8 mouse cellular contexts compared by ENCODE assay signal in the genomic region with DNA sequence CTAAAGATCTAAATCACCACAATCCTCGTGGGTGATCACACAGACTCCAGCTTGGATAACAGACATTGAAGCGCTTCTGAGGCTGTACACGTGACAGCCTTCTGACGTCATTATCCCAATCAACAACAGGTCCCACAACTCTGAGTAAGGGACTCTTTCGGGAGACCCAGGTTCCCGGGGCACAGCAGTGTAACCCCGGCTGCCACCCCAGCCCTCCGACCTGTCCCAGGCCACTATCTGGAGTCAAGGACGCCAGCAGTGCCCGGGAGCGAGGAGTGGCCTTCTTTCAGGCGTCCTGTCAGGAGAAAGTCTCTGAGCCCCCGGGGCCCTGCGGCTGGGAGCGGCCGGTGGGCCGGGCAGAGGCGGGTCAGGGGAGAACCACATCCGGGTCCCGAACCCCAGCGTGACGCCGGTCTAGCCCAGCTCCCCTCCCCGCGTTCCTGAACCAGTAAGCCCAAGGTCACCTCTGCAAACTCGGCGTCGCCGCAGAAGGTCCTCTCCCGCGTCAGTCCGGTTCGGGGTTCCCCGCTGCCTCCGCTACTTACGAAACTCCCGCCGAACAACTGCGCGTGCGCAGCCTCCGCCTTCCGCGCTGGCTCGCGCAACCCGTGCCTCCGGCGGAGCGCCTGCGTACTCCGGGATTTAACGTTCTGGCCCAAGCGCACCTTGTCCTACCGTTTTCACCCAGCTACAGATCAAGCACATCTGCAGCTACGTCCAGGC. TPM values are rescaled to one million over a fixed set of nuclear protein-coding genes. Genes with fewer than 3 reads are reported as not detected.
A peak's percentile ranks its signal among the peaks of the same experiment; 100 is the strongest.
DNase-seq lines count a peak whose midpoint lies in the region; ATAC-seq and TF ChIP-seq lines count a peak whose summit lies in the region.

A gene (minus strand): TSS at position 644 of the 723 bp plus-strand sequence.

- peaks cover 17% of the 10 kb centered on the region for H3K36me3 ChIP-seq in embryonic facial prominence, embryonic 12.5 days
- 0 out of 2 replicates have a peak, but pooled peaks cover 3% of the 10 kb centered on the region for H3K36me3 ChIP-seq in limb, embryonic 11.5 days (ENCODE audit: control insufficient read depth, insufficient read depth, low read length)
- 0 out of 2 replicates have a peak, but pooled peaks cover 5% of the 10 kb centered on the region for H3K36me3 ChIP-seq in midbrain, embryonic 13.5 days
- H3K36me3 ChIP-seq in small intestine, adult 2 months (ENCODE audit: control insufficient read depth, insufficient read depth, low read length), result no peaks in the 10 kb centered on the region

- peak within 1 kb of the TSS; percentile 84 for H3K4me2 ChIP-seq in embryonic facial prominence, embryonic 12.5 days (replicated peaks)
- peak within 1 kb of the TSS; percentile 59 for H3K4me2 ChIP-seq in limb, embryonic 11.5 days (ENCODE audit: low read depth, severe bottlenecking)
- H3K4me2 ChIP-seq in midbrain, embryonic 13.5 days (replicated peaks), result peak within 1 kb of the TSS; percentile 97

- peak; percentile 94 for DNase-seq in 3134 (ENCODE audit: extremely low read depth, insufficient read length, low spot score)
- DNase-seq in adrenal gland, postnatal 25 days, result peak; percentile 94
- peak; percentile 91 to 94 for DNase-seq in heart, adult 18-20 months
- peak; percentile 91 for DNase-seq in kidney, adult 18-20 months
- peak; percentile 86 for DNase-seq in limb, embryonic 11.5 days (ENCODE audit: low spot score)

- H3K4me3 ChIP-seq in embryonic facial prominence, embryonic 12.5 days, result peak within 1 kb of the TSS; percentile 82
- peak within 1 kb of the TSS; percentile 78 for H3K4me3 ChIP-seq in limb, embryonic 11.5 days (ENCODE audit: low read depth, low read length)
- peak within 1 kb of the TSS; percentile 58 for H3K4me3 ChIP-seq in midbrain, embryonic 13.5 days (replicated peaks)
- peak within 1 kb of the TSS; percentile 71 for H3K4me3 ChIP-seq in small intestine, adult 2 months (ENCODE audit: low read depth, low read length)

- H3K27ac ChIP-seq in embryonic facial prominence, embryonic 12.5 days, result peak within 1 kb of the TSS; percentile 84
- H3K27ac ChIP-seq in limb, embryonic 11.5 days (replicated peaks; ENCODE audit: low read depth, low read length), result peak within 1 kb of the TSS; percentile 38; the same call in 1 of the 2 replicates
- peak within 1 kb of the TSS; percentile 68 for H3K27ac ChIP-seq in midbrain, embryonic 13.5 days
- peak within 1 kb of the TSS; percentile 64 for H3K27ac ChIP-seq in small intestine, adult 2 months (ENCODE audit: insufficient read depth, low read depth, low read length)

- H3K4me1 ChIP-seq in embryonic facial prominence, embryonic 12.5 days, result peaks cover 25% of the 10 kb centered on the region
- peaks cover 18% of the 10 kb centered on the region for H3K4me1 ChIP-seq in limb, embryonic 11.5 days (ENCODE audit: control insufficient read depth, insufficient read depth, low read length)
- H3K4me1 ChIP-seq in midbrain, embryonic 13.5 days (replicated peaks), result peaks cover 16% of the 10 kb centered on the region
- peaks cover 13% of the 10 kb centered on the region for H3K4me1 ChIP-seq in small intestine, adult 2 months (ENCODE audit: control insufficient read depth, insufficient read depth, insufficient read length, low read length)

- TF ChIP-seq POLR2A in small intestine, adult 2 months (IDR thresholded peaks at IDR 0.05; ENCODE audit: low read depth, low read length), result no peak

- H3K9ac ChIP-seq in embryonic facial prominence, embryonic 12.5 days, result peak within 1 kb of the TSS; percentile 79
- H3K9ac ChIP-seq in limb, embryonic 11.5 days (ENCODE audit: low read length), result peak within 1 kb of the TSS; percentile 78
- H3K9ac ChIP-seq in midbrain, embryonic 13.5 days (replicated peaks), result peak within 1 kb of the TSS; percentile 77

- peak; percentile 71 for ATAC-seq in embryonic facial prominence, embryonic 12.5 days (ENCODE audit: insufficient number of reproducible peaks, insufficient read depth, low FRiP score, low TSS enrichment)
- peak; percentile 78 for ATAC-seq in limb, embryonic 11.5 days (ENCODE audit: insufficient number of reproducible peaks, low FRiP score, low TSS enrichment, low read depth)
- peak; percentile 89 for ATAC-seq in midbrain, embryonic 13.5 days

- no peak for TF ChIP-seq CTCF in small intestine, adult 2 months (IDR thresholded peaks at IDR 0.05; ENCODE audit: extremely low read depth, insufficient read length, insufficient replicate concordance, low read depth, low read length)

- under 1% methylated on average over 56 of the region's 56 CpGs for WGBS in embryonic facial prominence, embryonic 12.5 days
- WGBS in limb, embryonic 11.5 days, result 0% methylated on average over 53 of the region's 56 CpGs
- under 1% methylated on average over 56 of the region's 56 CpGs for WGBS in midbrain, embryonic 13.5 days
- under 1% methylated on average over 56 of the region's 56 CpGs for WGBS in small intestine, adult 2 months

- H3K27me3 ChIP-seq in embryonic facial prominence, embryonic 12.5 days, result no peaks in the 10 kb centered on the region
- no peaks in the 10 kb centered on the region for H3K27me3 ChIP-seq in limb, embryonic 11.5 days (ENCODE audit: control insufficient read depth, insufficient read depth, low read length)
- H3K27me3 ChIP-seq in midbrain, embryonic 13.5 days, result no peaks in the 10 kb centered on the region
- no peaks in the 10 kb centered on the region for H3K27me3 ChIP-seq in small intestine, adult 2 months (ENCODE audit: control insufficient read depth, insufficient read depth, low read length)

- H3K9me3 ChIP-seq in embryonic facial prominence, embryonic 12.5 days, result no peaks in the 10 kb centered on the region
- no peaks in the 10 kb centered on the region for H3K9me3 ChIP-seq in limb, embryonic 11.5 days (ENCODE audit: control insufficient read depth, low read length)
- H3K9me3 ChIP-seq in midbrain, embryonic 13.5 days, result no peaks in the 10 kb centered on the region

RNA-seq across cellular contexts. Expression of the gene that starts here (rescaled TPM):
- total RNA-seq in adrenal gland, postnatal 25 days (2021), result 5.9 and 7.8 TPM in 2 replicates
- polyA plus RNA-seq in embryonic facial prominence, embryonic 12.5 days (2016; fragmentation: Nextera tagmentation; extraction: Ambion mirVana), result 45.1 and 49.6 TPM in 2 replicates
- 1 to 10 TPM; 1.7 to 2.3 TPM for total RNA-seq in heart, adult 18-20 months (2021)
- 55.5 and 57.0 TPM in 2 replicates for polyA plus RNA-seq in limb, embryonic 11.5 days (2014; fragmentation: Nextera tagmentation; extraction: Ambion mirVana)
- 18.0 and 18.7 TPM in 2 replicates for polyA plus RNA-seq in midbrain, embryonic 13.5 days (2015; fragmentation: Nextera tagmentation; extraction: Ambion mirVana)
- polyA plus RNA-seq in small intestine, adult 2 months (2012; rRNA removed), result 0.70 and 1.1 TPM in 2 replicates

Comparison
In these comparisons a context has a peak if more than half of its experiments do, and no peak if none do; other contexts are left out.
1. Peak in every context shown above with its lines: DNase-seq, ATAC-seq, H3K4me3 ChIP-seq and H3K27ac ChIP-seq.